Mouse (Mus musculus) kidney, adult 2 months (tissue): Measurements from ENCODE around the gene Gnao1.

Source experiments
- CTCF ChIP-seq: fragments of 200-500 bp; conservative IDR thresholded peaks from 2 replicates; pipeline ENCODE4 v1.5.1; 2011; ENCODE audit warnings: low read depth, mild to moderate bottlenecking, control low read depth, low read length, moderate library complexity, mixed read lengths; ENCODE audit not compliant: insufficient read depth, insufficient read length
- POLR2A ChIP-seq: fragments of 200-500 bp; IDR thresholded peaks from one replicate; pipeline ENCODE4 v1.6.1; 2011; ENCODE audit warnings: low read depth, low read length, control low read depth

DNA sequence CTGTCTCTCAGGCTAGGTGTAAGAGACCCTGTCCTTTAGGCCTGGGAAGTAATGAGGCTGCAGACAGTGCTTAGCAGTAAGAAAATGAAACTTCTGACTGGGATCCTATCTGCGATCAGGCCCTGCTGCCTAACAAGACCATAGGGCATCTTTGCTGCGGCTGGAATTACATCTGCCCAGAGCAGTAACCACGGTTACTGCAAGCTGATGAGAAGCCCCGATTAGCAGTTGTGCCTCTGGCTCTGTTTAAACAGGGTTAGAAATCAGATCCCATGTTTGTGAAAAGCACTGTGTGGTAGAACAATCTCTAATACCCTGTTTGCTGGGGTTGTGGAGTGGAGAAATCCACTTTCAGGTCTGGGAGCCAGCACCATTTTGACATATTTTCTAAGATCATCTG lies 50.3 kb downstream of the Gnao1 start:
- TF ChIP-seq CTCF (no peak), POLR2A (no peak)
